Mouse (Mus musculus) urinary bladder, adult 2 months (tissue): Measurements from ENCODE around the gene Gm40460. TPM values are rescaled to one million over a fixed set of nuclear protein-coding genes. Genes with fewer than 3 reads are reported as not detected.

Experiments
- polyA plus RNA-seq: library from polyadenylated mRNA; depleted of rRNA; stranded (reverse); fragments of >200 nt; gene quantifications from 2 replicates; pipeline ENCODE4 v1.2.3, GENCODE M21; 2012; rRNA removed

Gm40460 gene
- polyA plus RNA-seq, 1 experiment: not detected

Other genes starting within 250 kb of the Gm40460 start
- gene Mob2, start 180.0 kb downstream of the Gm40460 start, polyA plus RNA-seq: 91.8 and 102 TPM in 2 replicates
- gene Dusp8, start 145.2 kb downstream of the Gm40460 start, polyA plus RNA-seq: 4.1 and 5.0 TPM in 2 replicates
- gene Gm45618, start 120.3 kb downstream of the Gm40460 start, polyA plus RNA-seq: not detected in 2 replicates
- not detected in 2 replicates for gene Gm39115, start 105.0 kb downstream of the Gm40460 start, polyA plus RNA-seq
- gene Gm45337, start 96.5 kb downstream of the Gm40460 start, polyA plus RNA-seq: not detected in 2 replicates
- not detected in 2 replicates for gene Gm29735, start 84.0 kb downstream of the Gm40460 start, polyA plus RNA-seq
- not detected in 2 replicates for gene Gm4553, start 75.3 kb downstream of the Gm40460 start, polyA plus RNA-seq
- not detected in 2 replicates for gene Krtap5-2, start 65.1 kb downstream of the Gm40460 start, polyA plus RNA-seq
- gene Gm10153, start 50.7 kb downstream of the Gm40460 start, polyA plus RNA-seq: not detected in 2 replicates
- not detected in 2 replicates for gene Krtap5-3, start 39.7 kb downstream of the Gm40460 start, polyA plus RNA-seq
- not detected in 2 replicates for gene Gm7579, start 29.2 kb downstream of the Gm40460 start, polyA plus RNA-seq
- gene Krtap5-5, start 11.1 kb downstream of the Gm40460 start, polyA plus RNA-seq: not detected in 2 replicates
- gene Gm2431, start 17.3 kb upstream of the Gm40460 start, polyA plus RNA-seq: not detected in 2 replicates
- gene Gm4559, start 33.3 kb upstream of the Gm40460 start, polyA plus RNA-seq: not detected in 2 replicates
- not detected in 2 replicates for gene Krtap5-1, start 56.0 kb upstream of the Gm40460 start, polyA plus RNA-seq
- not detected in 2 replicates for gene Krtap5-4, start 62.5 kb upstream of the Gm40460 start, polyA plus RNA-seq
- gene Ifitm10, start 132.7 kb upstream of the Gm40460 start, polyA plus RNA-seq: 35.2 and 36.2 TPM in 2 replicates
- gene Gm49369, start 141.6 kb upstream of the Gm40460 start, polyA plus RNA-seq: 2.0 and 2.2 TPM in 2 replicates
- 836 and 938 TPM in 2 replicates for gene Ctsd, start 147.0 kb upstream of the Gm40460 start, polyA plus RNA-seq
- gene Syt8, start 193.8 kb upstream of the Gm40460 start, polyA plus RNA-seq: 316 and 420 TPM in 2 replicates
- gene Tnni2, start 200.7 kb upstream of the Gm40460 start, polyA plus RNA-seq: 39.4 and 48.2 TPM in 2 replicates
- gene Lsp1, start 219.7 kb upstream of the Gm40460 start, polyA plus RNA-seq: 379 and 420 TPM in 2 replicates